Mouse (Mus musculus): ENCODE measurements around the gene Rad51b. TPM values are rescaled to one million over a fixed set of nuclear protein-coding genes. Genes with fewer than 3 reads are reported as not detected.

The Rad51b gene
- polyA plus RNA-seq, 1 experiment from 2014 or later: 4.9 TPM

DNA sequence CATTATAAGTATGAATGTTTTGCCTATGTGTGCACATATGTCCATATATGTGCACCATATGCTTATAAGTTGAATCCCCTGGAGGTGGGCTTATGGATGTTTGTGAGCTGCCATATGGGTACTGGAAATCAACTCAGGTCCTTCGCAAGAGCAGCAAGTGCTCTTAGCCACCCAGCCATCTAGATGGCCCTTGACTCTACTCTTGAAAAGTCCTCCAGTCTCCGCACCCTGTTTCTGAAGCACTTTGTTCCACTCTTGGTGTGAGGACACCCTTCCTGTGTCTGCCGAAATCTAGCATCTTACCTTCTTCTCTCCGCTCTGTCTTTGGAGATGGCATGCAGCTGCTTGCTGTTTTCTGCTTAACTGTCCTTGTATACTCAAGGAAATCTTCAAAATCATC lies 291.7 kb downstream of the Rad51b start:
- H3K4me3 ChIP-seq (ENCODE audit: low read depth, low read length): no peak overlapping the region
- H3K36me3 ChIP-seq (replicated peaks; ENCODE audit: control insufficient read depth, insufficient read depth, low read depth, low read length): no peaks in the 10 kb centered on the region
- ATAC-seq (replicated peaks; ENCODE audit: insufficient number of reproducible peaks, low FRiP score, low TSS enrichment, low read depth): no peak
- DNase-seq (ENCODE audit: low spot score): no peak
- no peaks in the 10 kb centered on the region for H3K9me3 ChIP-seq (replicated peaks; ENCODE audit: control insufficient read depth, low read length)
- no peaks in the 10 kb centered on the region for H3K4me1 ChIP-seq (ENCODE audit: control insufficient read depth, insufficient read depth, low read length)
- H3K9ac ChIP-seq (replicated peaks; ENCODE audit: low read length): no peak overlapping the region
- WGBS: 93% methylated on average over 4 of the region's 4 CpGs
- H3K27me3 ChIP-seq (ENCODE audit: control insufficient read depth, insufficient read depth, low read length): no peaks in the 10 kb centered on the region
- no peak overlapping the region for H3K27ac ChIP-seq (replicated peaks; ENCODE audit: low read depth, low read length)
- no peak overlapping the region for H3K4me2 ChIP-seq (ENCODE audit: low read depth, low read length)

DNA sequence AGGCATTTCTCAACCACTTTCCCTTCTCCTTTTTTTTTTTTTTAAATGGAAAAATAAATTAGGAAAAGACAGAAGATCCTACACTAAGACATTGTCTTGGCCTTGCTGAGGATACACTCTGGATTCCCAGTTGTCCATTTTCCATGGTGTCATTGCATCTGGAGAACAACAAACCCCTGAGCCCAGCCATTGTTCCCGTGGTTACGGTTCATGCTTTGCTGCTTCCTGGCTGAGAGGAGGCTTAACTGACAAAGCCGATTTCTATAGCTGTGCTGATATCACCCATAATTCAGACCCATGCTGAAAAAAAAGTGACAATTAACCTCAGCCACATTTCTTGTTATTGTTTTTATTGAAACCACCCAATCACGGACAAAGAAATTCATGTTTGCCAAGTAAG lies 295.1 kb downstream of the Rad51b start:
- Histone ChIP-seq H3K27ac (replicated peaks; ENCODE audit: low read depth, low read length) (no peak overlapping the region), H3K27me3 (ENCODE audit: control insufficient read depth, insufficient read depth, low read length) (no peaks in the 10 kb centered on the region), H3K36me3 (replicated peaks; ENCODE audit: control insufficient read depth, insufficient read depth, low read depth, low read length) (no peaks in the 10 kb centered on the region), H3K9me3 (replicated peaks; ENCODE audit: control insufficient read depth, low read length) (no peaks in the 10 kb centered on the region), H3K4me1 (ENCODE audit: control insufficient read depth, insufficient read depth, low read length) (no peaks in the 10 kb centered on the region), H3K9ac (replicated peaks; ENCODE audit: low read length) (no peak overlapping the region), H3K4me3 (ENCODE audit: low read depth, low read length) (no peak overlapping the region), H3K4me2 (ENCODE audit: low read depth, low read length) (no peak overlapping the region)
- ATAC-seq (replicated peaks; ENCODE audit: insufficient number of reproducible peaks, low FRiP score, low TSS enrichment, low read depth): no peak
- no peak for DNase-seq (ENCODE audit: low spot score)
- WGBS: 60% methylated on average over 4 of the region's 4 CpGs

GRCm38 (mm10) chr12:79596842-79597241 lies 299.8 kb downstream of the Rad51b start:
- no peak for ATAC-seq (replicated peaks; ENCODE audit: insufficient number of reproducible peaks, low FRiP score, low TSS enrichment, low read depth)
- no peak overlapping the region for H3K9ac ChIP-seq (replicated peaks; ENCODE audit: low read length)
- no peaks in the 10 kb centered on the region for H3K4me1 ChIP-seq (ENCODE audit: control insufficient read depth, insufficient read depth, low read length)
- no peak overlapping the region for H3K4me3 ChIP-seq (ENCODE audit: low read depth, low read length)
- DNase-seq (ENCODE audit: low spot score): no peak
- H3K4me2 ChIP-seq (ENCODE audit: low read depth, low read length): no peak overlapping the region
- no peaks in the 10 kb centered on the region for H3K36me3 ChIP-seq (replicated peaks; ENCODE audit: control insufficient read depth, insufficient read depth, low read depth, low read length)
- no peak overlapping the region for H3K27ac ChIP-seq (replicated peaks; ENCODE audit: low read depth, low read length)
- no peaks in the 10 kb centered on the region for H3K9me3 ChIP-seq (replicated peaks; ENCODE audit: control insufficient read depth, low read length)
- no peaks in the 10 kb centered on the region for H3K27me3 ChIP-seq (ENCODE audit: control insufficient read depth, insufficient read depth, low read length)

- Histone ChIP-seq H3K27ac (replicated peaks; ENCODE audit: low read depth, low read length) (no peak overlapping the region), H3K9ac (replicated peaks; ENCODE audit: low read length) (no peak overlapping the region), H3K4me1 (ENCODE audit: control insufficient read depth, insufficient read depth, low read length) (no peaks in the 10 kb centered on the region), H3K36me3 (replicated peaks; ENCODE audit: control insufficient read depth, insufficient read depth, low read depth, low read length) (no peaks in the 10 kb centered on the region), H3K27me3 (ENCODE audit: control insufficient read depth, insufficient read depth, low read length) (no peaks in the 10 kb centered on the region), H3K9me3 (replicated peaks; ENCODE audit: control insufficient read depth, low read length) (no peaks in the 10 kb centered on the region), H3K4me3 (ENCODE audit: low read depth, low read length) (no peak overlapping the region), H3K4me2 (ENCODE audit: low read depth, low read length) (no peak overlapping the region)
- ATAC-seq (replicated peaks; ENCODE audit: insufficient number of reproducible peaks, low FRiP score, low TSS enrichment, low read depth) (no peak), DNase-seq (ENCODE audit: low spot score) (no peak)
- 84% methylated on average over 2 of the region's 2 CpGs for WGBS
Measured at GRCm38 (mm10) chr12:79597351-79597750, 300.3 kb downstream of the Rad51b start.

GRCm38 (mm10) chr12:79597786-79598185 lies 300.7 kb downstream of the Rad51b start:
- Histone ChIP-seq H3K27me3 (ENCODE audit: control insufficient read depth, insufficient read depth, low read length) (no peaks in the 10 kb centered on the region), H3K9ac (replicated peaks; ENCODE audit: low read length) (no peak overlapping the region), H3K4me3 (ENCODE audit: low read depth, low read length) (no peak overlapping the region), H3K27ac (replicated peaks; ENCODE audit: low read depth, low read length) (no peak overlapping the region), H3K4me1 (ENCODE audit: control insufficient read depth, insufficient read depth, low read length) (no peaks in the 10 kb centered on the region), H3K36me3 (replicated peaks; ENCODE audit: control insufficient read depth, insufficient read depth, low read depth, low read length) (no peaks in the 10 kb centered on the region), H3K9me3 (replicated peaks; ENCODE audit: control insufficient read depth, low read length) (no peaks in the 10 kb centered on the region), H3K4me2 (ENCODE audit: low read depth, low read length) (no peak overlapping the region)
- WGBS: 39% methylated on average over 2 of the region's 2 CpGs
- DNase-seq (ENCODE audit: low spot score): peak; percentile 62
- ATAC-seq (replicated peaks; ENCODE audit: insufficient number of reproducible peaks, low FRiP score, low TSS enrichment, low read depth): no peak

DNA sequence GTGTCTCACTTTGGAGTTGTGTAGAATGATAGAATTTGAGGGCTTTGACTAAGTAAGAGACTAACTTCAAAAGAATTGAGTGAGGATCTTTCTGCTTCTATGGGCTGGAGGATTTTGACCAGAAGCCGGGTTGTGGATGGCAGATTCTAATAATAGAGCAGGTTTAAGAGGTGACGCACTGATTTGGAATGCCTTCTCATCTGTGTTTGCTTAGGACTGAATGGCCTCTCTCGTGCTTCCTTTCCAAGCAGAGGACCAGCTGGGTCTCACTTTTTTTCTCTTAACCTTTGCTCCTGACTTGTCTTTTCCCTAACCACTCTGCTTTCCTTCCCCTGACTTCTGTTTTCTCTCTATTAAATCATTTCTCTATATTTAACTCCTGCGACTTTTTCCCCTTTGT lies 301.4 kb downstream of the Rad51b start:
- Histone ChIP-seq H3K27me3 (ENCODE audit: control insufficient read depth, insufficient read depth, low read length) (no peaks in the 10 kb centered on the region), H3K27ac (replicated peaks; ENCODE audit: low read depth, low read length) (no peak overlapping the region), H3K9ac (replicated peaks; ENCODE audit: low read length) (no peak overlapping the region), H3K4me3 (ENCODE audit: low read depth, low read length) (no peak overlapping the region), H3K4me1 (ENCODE audit: control insufficient read depth, insufficient read depth, low read length) (no peaks in the 10 kb centered on the region), H3K4me2 (ENCODE audit: low read depth, low read length) (no peak overlapping the region), H3K36me3 (replicated peaks; ENCODE audit: control insufficient read depth, insufficient read depth, low read depth, low read length) (no peaks in the 10 kb centered on the region), H3K9me3 (replicated peaks; ENCODE audit: control insufficient read depth, low read length) (no peaks in the 10 kb centered on the region)
- DNase-seq (ENCODE audit: low spot score) (peak; percentile 61), ATAC-seq (replicated peaks; ENCODE audit: insufficient number of reproducible peaks, low FRiP score, low TSS enrichment, low read depth) (no peak)
- WGBS: 29% methylated on average over 4 of the region's 4 CpGs

- H3K4me2 ChIP-seq (ENCODE audit: low read depth, low read length): no peak overlapping the region
- ATAC-seq (replicated peaks; ENCODE audit: insufficient number of reproducible peaks, low FRiP score, low TSS enrichment, low read depth) (no peak), DNase-seq (ENCODE audit: low spot score) (no peak)
- H3K9ac ChIP-seq (replicated peaks; ENCODE audit: low read length): no peak overlapping the region
- H3K4me1 ChIP-seq (ENCODE audit: control insufficient read depth, insufficient read depth, low read length): no peaks in the 10 kb centered on the region
- no peak overlapping the region for H3K4me3 ChIP-seq (ENCODE audit: low read depth, low read length)
- no peaks in the 10 kb centered on the region for H3K36me3 ChIP-seq (replicated peaks; ENCODE audit: control insufficient read depth, insufficient read depth, low read depth, low read length)
- no peaks in the 10 kb centered on the region for H3K9me3 ChIP-seq (replicated peaks; ENCODE audit: control insufficient read depth, low read length)
- H3K27ac ChIP-seq (replicated peaks; ENCODE audit: low read depth, low read length): no peak overlapping the region
- WGBS: 67% methylated on average over 2 of the region's 2 CpGs
- no peaks in the 10 kb centered on the region for H3K27me3 ChIP-seq (ENCODE audit: control insufficient read depth, insufficient read depth, low read length)
Measured at GRCm38 (mm10) chr12:79598901-79599300, 301.8 kb downstream of the Rad51b start.

GRCm38 (mm10) chr12:79600149-79600769 lies 303.2 kb downstream of the Rad51b start:
- 52% methylated on average over 11 of the region's 11 CpGs for WGBS
- Histone ChIP-seq H3K36me3 (replicated peaks; ENCODE audit: control insufficient read depth, insufficient read depth, low read depth, low read length) (no peaks in the 10 kb centered on the region), H3K27ac (replicated peaks; ENCODE audit: low read depth, low read length) (no peak overlapping the region), H3K4me2 (ENCODE audit: low read depth, low read length) (no peak overlapping the region), H3K9me3 (replicated peaks; ENCODE audit: control insufficient read depth, low read length) (no peaks in the 10 kb centered on the region), H3K4me3 (ENCODE audit: low read depth, low read length) (no peak overlapping the region), H3K27me3 (ENCODE audit: control insufficient read depth, insufficient read depth, low read length) (no peaks in the 10 kb centered on the region), H3K4me1 (ENCODE audit: control insufficient read depth, insufficient read depth, low read length) (no peaks in the 10 kb centered on the region), H3K9ac (replicated peaks; ENCODE audit: low read length) (no peak overlapping the region)
- ATAC-seq (replicated peaks; ENCODE audit: insufficient number of reproducible peaks, low FRiP score, low TSS enrichment, low read depth) (no peak), DNase-seq (ENCODE audit: low spot score) (no peak)

All from embryonic facial prominence, embryonic 11.5 days (tissue).